Mouse (Mus musculus): ENCODE data around the gene Abhd6. TPM values are rescaled to one million over a fixed set of nuclear protein-coding genes. Genes with fewer than 3 reads are reported as not detected.

Gene Abhd6
- polyA plus RNA-seq, 1 experiment from 2014 or later, result 8.1 TPM

DNA sequence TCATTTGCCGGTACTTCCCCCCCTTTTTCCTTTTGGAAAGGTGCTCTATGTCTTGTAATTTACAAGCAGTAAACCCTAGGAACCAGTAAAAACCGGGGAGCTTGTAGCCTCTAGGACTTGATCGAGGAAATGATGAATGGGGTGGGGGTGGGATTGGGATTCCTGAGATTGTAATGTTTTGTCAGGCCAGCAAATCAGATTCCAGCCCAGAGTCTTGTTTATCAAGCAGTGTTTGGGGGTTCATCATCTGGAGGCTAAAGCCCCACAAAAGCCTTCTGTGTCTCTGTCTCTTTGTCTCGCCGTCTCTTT lies 95.9 kb downstream of the Abhd6 start:
- Histone ChIP-seq H3K36me3 (replicated peaks) (no peaks in the 10 kb centered on the region), H3K4me2 (peak overlapping the region; percentile 90), H3K4me1 (replicated peaks) (peaks cover 40% of the 10 kb centered on the region), H3K4me3 (replicated peaks) (peak overlapping the region; percentile 84), H3K9ac (peak overlapping the region; percentile 73), H3K27ac (replicated peaks) (peak overlapping the region; percentile 62; the same call in 1 of the 2 replicates), H3K27me3 (no peaks in the 10 kb centered on the region), H3K9me3 (replicated peaks) (no peaks in the 10 kb centered on the region)
- ATAC-seq (ENCODE audit: insufficient read depth), result no peak
- 5% methylated on average over 5 of the region's 5 CpGs for WGBS (ENCODE audit: insufficient replicate concordance)

DNA sequence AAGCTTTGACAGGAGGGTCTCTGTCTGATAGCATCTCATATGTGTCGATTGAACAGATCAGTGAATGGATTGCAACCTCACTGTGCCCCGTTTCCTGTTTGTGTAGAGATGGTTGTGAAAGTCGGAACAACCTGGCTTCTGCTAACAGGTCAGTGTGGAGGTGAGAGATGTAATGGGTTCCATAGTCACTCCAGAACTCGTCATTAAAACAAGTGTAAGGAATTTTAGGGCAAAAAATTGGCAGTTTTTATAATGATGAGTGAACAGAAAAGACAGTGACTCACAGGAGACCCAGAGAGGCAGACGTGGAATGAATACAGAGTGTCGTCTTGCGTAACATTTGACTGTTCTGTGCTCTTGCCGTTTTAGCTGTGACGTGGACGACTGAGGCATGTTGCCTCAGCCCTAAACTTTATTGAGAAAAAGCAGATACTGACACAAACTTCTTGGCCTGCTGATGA lies 96.9 kb downstream of the Abhd6 start:
- no peaks in the 10 kb centered on the region for H3K9me3 ChIP-seq (replicated peaks)
- H3K27ac ChIP-seq (replicated peaks), result no peak overlapping the region
- peaks cover 33% of the 10 kb centered on the region for H3K4me1 ChIP-seq (replicated peaks)
- no peak for ATAC-seq (ENCODE audit: insufficient read depth)
- peak overlapping the region; percentile 84 for H3K4me3 ChIP-seq (replicated peaks)
- no peaks in the 10 kb centered on the region for H3K36me3 ChIP-seq (replicated peaks)
- no peak overlapping the region for H3K9ac ChIP-seq
- H3K4me2 ChIP-seq, result peak overlapping the region; percentile 90
- H3K27me3 ChIP-seq, result no peaks in the 10 kb centered on the region
- WGBS (ENCODE audit: insufficient replicate concordance), result 38% methylated on average over 10 of the region's 10 CpGs

DNA sequence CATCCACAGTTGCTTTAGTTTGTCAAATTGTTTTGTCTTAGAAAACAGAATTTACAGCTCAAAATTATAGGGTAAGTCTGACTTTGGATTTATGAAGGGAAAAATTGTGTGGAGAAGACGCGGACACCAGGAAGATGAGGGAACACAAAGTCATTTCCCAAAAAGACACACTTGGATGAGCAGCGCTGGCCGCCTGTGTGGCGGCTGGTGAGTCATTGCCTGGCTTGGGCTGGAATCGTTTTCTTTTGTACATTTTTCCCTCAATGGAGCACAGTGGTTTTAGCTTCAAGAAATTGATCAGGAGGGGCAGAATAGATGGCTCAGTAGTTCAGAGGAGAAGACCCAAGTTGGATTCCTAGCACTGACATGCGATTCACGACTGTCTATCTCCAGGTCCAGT lies 99.2 kb downstream of the Abhd6 start:
- Histone ChIP-seq H3K27ac (replicated peaks) (no peak overlapping the region), H3K4me2 (no peak overlapping the region), H3K27me3 (no peaks in the 10 kb centered on the region), H3K4me3 (replicated peaks) (no peak overlapping the region), H3K36me3 (replicated peaks) (0 out of 2 replicates have a peak, but pooled peaks cover 2% of the 10 kb centered on the region), H3K9me3 (replicated peaks) (no peaks in the 10 kb centered on the region), H3K4me1 (replicated peaks) (peaks cover 25% of the 10 kb centered on the region), H3K9ac (no peak overlapping the region)
- 83% methylated on average over 8 of the region's 8 CpGs for WGBS (ENCODE audit: insufficient replicate concordance)
- no peak for ATAC-seq (ENCODE audit: insufficient read depth)

DNA sequence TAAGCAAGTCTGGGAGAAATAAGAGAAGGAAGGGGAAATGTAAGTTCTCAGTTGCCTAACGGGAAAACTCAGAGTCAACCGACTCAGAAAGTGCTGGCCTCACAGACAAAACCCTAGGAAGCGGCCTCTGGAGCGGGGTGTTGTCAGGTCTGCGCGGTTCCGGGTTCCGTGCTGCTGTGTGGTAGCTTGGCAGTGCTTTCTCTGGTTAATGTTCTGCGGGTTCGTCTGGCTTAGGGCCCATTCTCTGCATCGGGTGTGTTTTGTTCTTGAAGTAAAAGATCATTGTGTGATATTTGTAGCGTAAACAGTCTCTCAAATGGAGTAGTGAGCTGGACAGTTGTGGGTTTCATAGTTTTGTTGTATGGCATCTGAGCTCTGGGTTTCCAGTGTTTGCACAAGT lies 100.0 kb downstream of the Abhd6 start:
- Histone ChIP-seq H3K27me3 (no peaks in the 10 kb centered on the region), H3K9me3 (replicated peaks) (no peaks in the 10 kb centered on the region), H3K4me2 (no peak overlapping the region), H3K27ac (replicated peaks) (no peak overlapping the region), H3K36me3 (replicated peaks) (0 out of 2 replicates have a peak, but pooled peaks cover 7% of the 10 kb centered on the region), H3K4me1 (replicated peaks) (peaks cover 20% of the 10 kb centered on the region), H3K9ac (no peak overlapping the region), H3K4me3 (replicated peaks) (no peak overlapping the region)
- no peak for ATAC-seq (ENCODE audit: insufficient read depth)
- WGBS (ENCODE audit: insufficient replicate concordance), result 79% methylated on average over 12 of the region's 12 CpGs

Other genes with a start within 250 kb of the Abhd6 start
- gene Gm26661, start 211.3 kb upstream of the Abhd6 start, polyA plus RNA-seq (2015; fragmentation: Nextera tagmentation; extraction: Ambion mirVana), result not detected in 2 replicates
- 3.6 and 4.2 TPM in 2 replicates for gene Flnb, start 184.9 kb upstream of the Abhd6 start, polyA plus RNA-seq (2015; fragmentation: Nextera tagmentation; extraction: Ambion mirVana)
- gene Gm45521, start 45.6 kb upstream of the Abhd6 start, polyA plus RNA-seq (2015; fragmentation: Nextera tagmentation; extraction: Ambion mirVana), result not detected in 2 replicates
- 3.9 and 4.6 TPM in 2 replicates for gene Dnase1l3, start 8.3 kb upstream of the Abhd6 start, polyA plus RNA-seq (2015; fragmentation: Nextera tagmentation; extraction: Ambion mirVana)
- 19.9 and 22.0 TPM in 2 replicates for gene Rpp14, start 77.5 kb downstream of the Abhd6 start, polyA plus RNA-seq (2015; fragmentation: Nextera tagmentation; extraction: Ambion mirVana)
- gene Pxk, start 95.3 kb downstream of the Abhd6 start, polyA plus RNA-seq (2015; fragmentation: Nextera tagmentation; extraction: Ambion mirVana), result 11.3 and 12.1 TPM in 2 replicates
- 103 and 108 TPM in 2 replicates for gene Pdhb, start 170.1 kb downstream of the Abhd6 start, polyA plus RNA-seq (2015; fragmentation: Nextera tagmentation; extraction: Ambion mirVana)
- 5.7 and 6.0 TPM in 2 replicates for gene Kctd6, start 211.2 kb downstream of the Abhd6 start, polyA plus RNA-seq (2015; fragmentation: Nextera tagmentation; extraction: Ambion mirVana)